Mouse (Mus musculus): ENCODE measurements around the gene Tprn.

GRCm38 (mm10) chr2:25224492-25224765, 38.0 kb upstream of the Tprn start, which contains the start of gene Tubb4b:
- no peak for TF ChIP-seq EP300 (IDR thresholded peaks at IDR 0.05; ENCODE audit: low read depth)
- peak; percentile 37 for TF ChIP-seq CTCF (IDR thresholded peaks at IDR 0.05; ENCODE audit: low read depth)
